Mouse (Mus musculus): Measurements from ENCODE around the gene Mrps24.

Gene Mrps24

GRCm38 (mm10) chr11:5705972-5706371 is 9.5 kb downstream of the Mrps24 start:
- DNase-seq (ENCODE audit: low read depth): no peak

- no peak for DNase-seq (ENCODE audit: low read depth)
Measured at GRCm38 (mm10) chr11:5703341-5703740, 12.1 kb downstream of the Mrps24 start.

- no peak for DNase-seq (ENCODE audit: low read depth)
Measured at GRCm38 (mm10) chr11:5702957-5703332, 12.5 kb downstream of the Mrps24 start.

- DNase-seq (ENCODE audit: low read depth): no peak
Measured at GRCm38 (mm10) chr11:5702271-5702956, 13.1 kb downstream of the Mrps24 start.

GRCm38 (mm10) chr11:5701821-5702220 is 13.7 kb downstream of the Mrps24 start:
- DNase-seq (ENCODE audit: low read depth): no peak

- DNase-seq (ENCODE audit: low read depth): no peak
Measured at GRCm38 (mm10) chr11:5701300-5701699, 14.2 kb downstream of the Mrps24 start.

GRCm38 (mm10) chr11:5700808-5701207 is 14.7 kb downstream of the Mrps24 start:
- no peak for DNase-seq (ENCODE audit: low read depth)

GRCm38 (mm10) chr11:5691775-5692174 is 23.7 kb downstream of the Mrps24 start:
- peak; percentile 44 for DNase-seq (ENCODE audit: low read depth)

- no peak for DNase-seq (ENCODE audit: low read depth)
Measured at GRCm38 (mm10) chr11:5684283-5684682, 31.2 kb downstream of the Mrps24 start.

GRCm38 (mm10) chr11:5682541-5682940 is 32.9 kb downstream of the Mrps24 start:
- DNase-seq (ENCODE audit: low read depth): no peak
